Mouse (Mus musculus): ENCODE measurements around the gene Zfp853.

GRCm38 (mm10) chr5:143266794-143267193 is 26.6 kb downstream of the Zfp853 start:
- TF ChIP-seq CTCF (IDR thresholded peaks at IDR 0.05; ENCODE audit: borderline replicate concordance, control insufficient read depth, extremely low read depth, insufficient read depth, low read length, poor library complexity), result no peak
- TF ChIP-seq POLR2A (IDR thresholded peaks at IDR 0.05; ENCODE audit: control insufficient read depth, extremely low read depth, insufficient read depth, low read length, poor library complexity), result no peak

Data from thymus, adult 2 months (tissue).